Mouse (Mus musculus) intestine, embryonic 14.5 days (tissue): Measurements from ENCODE around the gene Dnase1l2. TPM values are rescaled to one million over a fixed set of nuclear protein-coding genes. Genes with fewer than 3 reads are reported as not detected.
"Not testable (repeated sequence)": the region's sequence is repeated elsewhere in the genome, so short reads cannot be mapped to it uniquely, and the experiment has no call there.

ENCODE experiments used
- ATAC-seq: fragments of 200-750 bp; cut with Nextera tagmentation; replicated peaks from 2 replicates; pipeline ENCODE4 v1.8.0; 2017; ENCODE audit warnings: low read depth, moderate number of reproducible peaks, moderate TSS enrichment, moderate library complexity; ENCODE audit not compliant: low FRiP score, low TSS enrichment
- DNase-seq: peaks from one replicate; pipeline ENCODE4 v3.0.0-alpha.2; 2018; ENCODE audit warnings: low spot score
- H3K27ac ChIP-seq: fragments of 300-500 bp; sonication (generic); 2 replicates; pipeline ENCODE4 v1.5.1; 2014; ENCODE audit warnings: low read depth, mild to moderate bottlenecking, control low read depth
- H3K27me3 ChIP-seq: fragments of 300-500 bp; sonication (generic); replicated peaks from 2 replicates; pipeline ENCODE4 v1.6.1; 2014; ENCODE audit warnings: low read length, control low read depth; ENCODE audit not compliant: control insufficient read depth, insufficient read depth
- H3K36me3 ChIP-seq: fragments of 300-500 bp; sonication (generic); 2 replicates; pipeline ENCODE4 v1.6.1; 2014; ENCODE audit warnings: low read length, control low read depth; ENCODE audit not compliant: control insufficient read depth, insufficient read depth
- H3K4me1 ChIP-seq: fragments of 300-500 bp; sonication (generic); replicated peaks from 2 replicates; pipeline ENCODE4 v1.6.1; 2014; ENCODE audit warnings: low read length, control low read depth, mixed read lengths; ENCODE audit not compliant: control insufficient read depth, insufficient read depth
- H3K4me2 ChIP-seq: fragments of 300-500 bp; sonication (generic); 2 replicates; pipeline ENCODE4 v1.6.1; 2014; ENCODE audit warnings: low read length
- H3K4me3 ChIP-seq: fragments of 300-500 bp; sonication (generic); 2 replicates; pipeline ENCODE4 v1.5.1; 2014; ENCODE audit warnings: low read depth, low read length, control low read depth, mixed read lengths
- H3K9ac ChIP-seq: fragments of 300-500 bp; sonication (generic); 2 replicates; pipeline ENCODE4 v1.6.1; 2014; ENCODE audit warnings: mild to moderate bottlenecking, low read length
- H3K9me3 ChIP-seq: fragments of 300-500 bp; sonication (generic); 2 replicates; pipeline ENCODE4 v1.6.1; 2016; ENCODE audit warnings: low read length, control low read depth; ENCODE audit not compliant: control insufficient read depth
- WGBS: fragments of 180-500 bp; shearing (Covaris S2); extraction: QIAGEN DNeasy Blood & Tissue Kit; methylation state at CpG from one replicate; pipeline ENCODE4 v1.1.7; 2014; 5-methylcytosine and 5-hydroxymethylcytosine counted together
- polyA plus RNA-seq: library from polyadenylated mRNA; unstranded; fragments of >200 nt; fragmentation: Nextera tagmentation; extraction: Ambion mirVana; gene quantifications from 2 replicates; pipeline ENCODE4 v1.2.1, GENCODE M21; 2014

The Dnase1l2 gene
- polyA plus RNA-seq, 1 experiment from 2014 or later: 2.4 TPM

GRCm38 (mm10) chr17:24463374-24464133 lies 20.6 kb upstream of the Dnase1l2 start:
- H3K9me3 ChIP-seq: no peaks in the 10 kb centered on the region
- no peak overlapping the region for H3K4me3 ChIP-seq
- H3K4me2 ChIP-seq: no peak overlapping the region
- 53% methylated on average over 6 of the region's 6 CpGs for WGBS
- ATAC-seq (no peak), DNase-seq (no peak)
- H3K27ac ChIP-seq: no peak overlapping the region
- no peaks in the 10 kb centered on the region for H3K4me1 ChIP-seq
- H3K9ac ChIP-seq: no peak overlapping the region
- no peaks in the 10 kb centered on the region for H3K27me3 ChIP-seq
- H3K36me3 ChIP-seq: no peaks in the 10 kb centered on the region

GRCm38 (mm10) chr17:24462932-24463331 lies 20.0 kb upstream of the Dnase1l2 start:
- no peaks in the 10 kb centered on the region for H3K4me1 ChIP-seq
- H3K9ac ChIP-seq: no peak overlapping the region
- H3K4me3 ChIP-seq: no peak overlapping the region
- no peak for DNase-seq
- 96% methylated on average over 1 of the region's 1 CpGs for WGBS
- H3K36me3 ChIP-seq: no peaks in the 10 kb centered on the region
- H3K27ac ChIP-seq: no peak overlapping the region
- no peaks in the 10 kb centered on the region for H3K27me3 ChIP-seq
- ATAC-seq: no peak
- H3K9me3 ChIP-seq: no peaks in the 10 kb centered on the region
- H3K4me2 ChIP-seq: no peak overlapping the region

- Histone ChIP-seq H3K4me3 (no peak overlapping the region), H3K4me2 (no peak overlapping the region), H3K4me1 (no peaks in the 10 kb centered on the region), H3K36me3 (no peaks in the 10 kb centered on the region), H3K27me3 (no peaks in the 10 kb centered on the region), H3K9ac (no peak overlapping the region), H3K9me3 (no peaks in the 10 kb centered on the region), H3K27ac (no peak overlapping the region)
- DNase-seq (no peak), ATAC-seq (no peak)
- 79% methylated on average over 2 of the region's 2 CpGs for WGBS
These were observed 18.7 kb upstream of the Dnase1l2 start for GRCm38 (mm10) chr17:24461580-24461979.

DNA sequence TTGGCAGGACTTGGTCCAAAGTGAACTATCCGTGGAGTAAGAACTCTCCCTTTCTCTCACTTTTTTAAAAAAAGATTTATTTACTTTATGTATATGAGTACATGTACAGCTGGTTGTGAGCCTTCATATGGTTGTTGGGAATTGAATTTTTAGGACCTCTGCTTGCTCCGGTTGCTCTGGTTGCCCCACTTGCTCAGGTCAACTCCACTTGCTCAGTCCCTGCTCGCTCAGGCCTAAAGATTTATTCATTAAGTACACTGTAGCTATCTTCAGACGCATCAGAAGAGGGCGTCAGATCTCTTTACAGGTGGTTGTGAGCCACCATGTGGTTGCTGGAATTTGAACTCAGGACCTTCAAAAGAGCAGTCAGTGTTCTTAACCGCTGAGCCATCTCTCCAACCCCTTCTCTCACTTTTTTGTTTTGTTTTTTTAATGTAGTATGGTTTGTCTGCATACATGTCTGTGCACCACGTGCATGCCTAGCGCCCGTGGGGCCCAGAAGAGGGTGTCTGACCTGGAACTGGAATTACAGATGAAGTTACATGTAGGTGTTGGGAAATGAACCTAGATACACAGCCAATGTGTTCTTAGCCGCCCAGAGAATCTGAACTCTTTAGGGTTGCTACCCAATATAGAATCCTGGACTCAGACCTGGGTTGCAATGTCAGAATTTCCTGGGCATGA lies 12.8 kb upstream of the Dnase1l2 start:
- peak; percentile 5 for ATAC-seq
- WGBS: 52% methylated on average over 10 of the region's 10 CpGs

GRCm38 (mm10) chr17:24454756-24455522 lies 12.0 kb upstream of the Dnase1l2 start:
- Histone ChIP-seq H3K9me3 (no peaks in the 10 kb centered on the region), H3K9ac (peak overlapping the region; percentile 89), H3K4me1 (peaks cover 8% of the 10 kb centered on the region), H3K27me3 (no peaks in the 10 kb centered on the region), H3K36me3 (peaks cover 20% of the 10 kb centered on the region), H3K27ac (peak overlapping the region; percentile 97), H3K4me3 (peak overlapping the region; percentile 90), H3K4me2 (peak overlapping the region; percentile 79)
- WGBS: under 1% methylated on average over 67 of the region's 67 CpGs
- DNase-seq (peak; percentile 100), ATAC-seq (peak; percentile 93)

More for the DNA sequence above, 12.8 kb upstream of the Dnase1l2 start:
- 0 out of 2 replicates have a peak overlapping the region, but pooled peaks have one; percentile 22 for H3K27ac ChIP-seq
- not testable (repeated sequence) for H3K9me3 ChIP-seq, H3K4me1 ChIP-seq, DNase-seq, H3K27me3 ChIP-seq, H3K9ac ChIP-seq
- H3K4me3 ChIP-seq: peak overlapping the region; percentile 90; the same call in 1 of the 2 replicates
- peak overlapping the region; percentile 79 for H3K4me2 ChIP-seq
- H3K36me3 ChIP-seq: peaks cover 16% of the 10 kb centered on the region

DNA sequence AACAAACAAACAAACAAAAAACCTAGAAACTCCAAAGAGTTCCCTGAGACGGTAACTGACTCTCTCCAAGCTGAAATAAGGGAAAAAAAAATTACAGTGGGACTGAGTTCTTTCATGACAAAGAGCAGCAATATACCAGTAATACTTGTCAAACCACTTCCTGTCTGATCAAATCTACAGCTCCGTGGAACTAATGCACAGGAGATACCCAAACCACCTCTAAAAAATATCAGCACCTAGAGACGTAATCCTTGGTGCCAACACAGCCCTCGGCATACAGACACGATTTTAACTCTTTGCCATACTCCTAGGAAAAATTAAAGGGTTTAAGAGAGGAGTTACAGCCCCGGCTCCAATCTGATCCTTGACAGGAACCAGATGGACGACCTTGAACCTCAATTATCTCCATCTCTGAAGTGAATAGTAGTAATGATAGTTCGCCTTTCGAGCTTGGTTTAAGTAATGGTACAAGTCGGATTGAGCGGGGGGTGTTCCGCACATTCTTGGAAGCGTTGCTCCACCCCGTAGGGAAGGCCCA lies 11.4 kb upstream of the Dnase1l2 start:
- WGBS: 3% methylated on average over 14 of the region's 14 CpGs
- peaks cover 27% of the 10 kb centered on the region for H3K36me3 ChIP-seq
- peak overlapping the region; percentile 97 for H3K27ac ChIP-seq
- peaks cover 8% of the 10 kb centered on the region for H3K4me1 ChIP-seq
- DNase-seq: no peak
- H3K4me3 ChIP-seq: peak overlapping the region; percentile 90
- H3K4me2 ChIP-seq: peak overlapping the region; percentile 79
- H3K9ac ChIP-seq: peak overlapping the region; percentile 89
- ATAC-seq: no peak; the same call in none of the 2 replicates
- H3K27me3 ChIP-seq: no peaks in the 10 kb centered on the region
- H3K9me3 ChIP-seq: no peaks in the 10 kb centered on the region

DNA sequence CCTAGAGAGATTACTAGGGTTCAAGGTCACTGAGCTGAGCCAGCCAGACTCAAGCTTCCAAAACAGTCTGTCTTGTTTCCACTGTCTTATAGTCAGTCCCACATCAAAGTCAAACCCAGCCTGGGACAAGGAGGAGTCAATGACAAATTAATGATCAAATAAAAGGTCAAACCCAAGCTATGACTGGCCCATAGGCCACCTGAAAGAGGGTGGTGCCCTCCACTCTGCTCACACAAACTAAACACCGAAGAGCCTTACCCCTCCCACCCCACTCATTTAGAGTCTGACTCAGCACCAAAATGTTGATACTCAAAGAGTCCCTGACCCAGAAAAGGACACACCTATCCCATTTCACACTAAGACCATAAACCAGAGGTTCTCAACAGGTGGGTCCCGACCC lies 10.5 kb upstream of the Dnase1l2 start:
- no peak for DNase-seq
- Histone ChIP-seq H3K9ac (no peak overlapping the region), H3K4me2 (no peak overlapping the region), H3K4me3 (no peak overlapping the region), H3K9me3 (no peaks in the 10 kb centered on the region), H3K36me3 (peaks cover 36% of the 10 kb centered on the region), H3K4me1 (peaks cover 8% of the 10 kb centered on the region), H3K27me3 (no peaks in the 10 kb centered on the region), H3K27ac (no peak overlapping the region)
- WGBS: 74% methylated on average over 2 of the region's 2 CpGs
- no peak for ATAC-seq

DNA sequence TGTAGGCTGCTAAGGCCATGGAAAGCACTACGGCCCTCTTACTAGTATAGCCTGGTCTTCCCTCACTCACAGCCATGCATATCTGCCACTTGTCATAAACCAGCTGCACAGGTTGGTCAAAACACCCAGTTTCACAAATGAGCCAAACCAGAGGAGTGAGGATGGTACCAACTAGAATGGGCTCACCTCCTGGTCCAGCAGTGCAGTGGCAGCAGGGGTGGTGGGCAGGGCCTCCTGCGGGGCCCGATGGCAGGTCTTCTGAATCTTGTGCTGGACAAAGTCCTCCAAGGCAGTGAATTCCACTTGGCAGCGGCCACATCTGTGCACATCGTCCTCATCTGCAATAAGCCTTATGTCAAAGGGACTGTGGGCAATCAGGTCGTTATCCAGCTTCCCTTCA lies 8.3 kb upstream of the Dnase1l2 start:
- DNase-seq (no peak), ATAC-seq (no peak)
- H3K27ac ChIP-seq: no peak overlapping the region

More for the DNA sequence above, 8.3 kb upstream of the Dnase1l2 start:
- peaks cover 8% of the 10 kb centered on the region for H3K4me1 ChIP-seq
- no peak overlapping the region for H3K9ac ChIP-seq
- H3K36me3 ChIP-seq: peaks cover 58% of the 10 kb centered on the region
- 93% methylated on average over 6 of the region's 6 CpGs for WGBS
- H3K4me2 ChIP-seq: no peak overlapping the region
- H3K27me3 ChIP-seq: no peaks in the 10 kb centered on the region
- H3K4me3 ChIP-seq: no peak overlapping the region
- no peaks in the 10 kb centered on the region for H3K9me3 ChIP-seq
